Mouse (Mus musculus) spleen, postnatal 0 days (tissue): ENCODE data around the gene Acer3. TPM values are rescaled to one million over a fixed set of nuclear protein-coding genes. Genes with fewer than 3 reads are reported as not detected.

ENCODE experiments used
- polyA plus RNA-seq: library from polyadenylated mRNA; unstranded; fragments of >200 nt; fragmentation: Nextera tagmentation; extraction: Ambion mirVana; gene quantifications from 2 replicates; pipeline ENCODE4 v1.2.1, GENCODE M21; 2015

Gene Acer3
- 37.7 and 40.2 TPM in 2 replicates for polyA plus RNA-seq

GRCm38 (mm10) chr7:98321083-98321482 is at the start of gene Acer3:
Gene Acer3 (minus strand): TSS chr7:98321208.

GRCm38 (mm10) chr7:98361063-98361652 is 40.1 kb upstream of the Acer3 start, which contains the start of gene Tsku:
Gene Tsku (minus strand): TSS chr7:98361328.

GRCm38 (mm10) chr7:98199381-98199780 is 121.6 kb downstream of the Acer3 start, which contains the start of gene B3gnt6:
Gene B3gnt6 (minus strand): TSS chr7:98199481.

GRCm38 (mm10) chr7:98177929-98178559 is 143.0 kb downstream of the Acer3 start, which contains the start of gene Capn5:
Gene Capn5 (minus strand): TSS chr7:98178274.

Other genes with a start within 250 kb of the Acer3 start
- gene Myo7a, start 201.7 kb downstream of the Acer3 start, polyA plus RNA-seq, result 5.8 and 8.3 TPM in 2 replicates
- gene Omp, start 175.7 kb downstream of the Acer3 start, polyA plus RNA-seq, result 0.48 and 0.70 TPM in 2 replicates
- 8.8 and 9.4 TPM in 2 replicates for gene Capn5, start 142.9 kb downstream of the Acer3 start, polyA plus RNA-seq
- 0.08 TPM in 1 of 2 replicates, not detected in the other for gene B3gnt6, start 121.7 kb downstream of the Acer3 start, polyA plus RNA-seq
- 3.4 and 4.4 TPM in 2 replicates for gene Tsku, start 40.1 kb upstream of the Acer3 start, polyA plus RNA-seq
- gene Gucy2d, start 119.2 kb upstream of the Acer3 start, polyA plus RNA-seq, result not detected in 2 replicates
- gene Lrrc32, start 168.1 kb upstream of the Acer3 start, polyA plus RNA-seq, result 3.2 and 4.2 TPM in 2 replicates